Comparison of ENCODE assay signal across 8 mouse cellular contexts in genomic region chr1:150164890-150165596, GRCm38 (mm10).
DNase-seq lines count a peak whose midpoint lies in the region; ATAC-seq lines count a peak whose summit lies in the region.

No protein-coding gene starts in this region.

- no peak for DNase-seq in heart, adult 11 months
- peak; percentile 16 for DNase-seq in ES-CJ7 (ENCODE audit: low read depth, low spot score)
- DNase-seq in retina, embryonic 14.5 days (ENCODE audit: low spot score) = no peak
- no peak for DNase-seq in spleen, adult 18-20 months

- no peak overlapping the region for H3K4me2 ChIP-seq in heart, embryonic 16.5 days (ENCODE audit: low read depth, low read length)
- H3K4me2 ChIP-seq in embryonic facial prominence, embryonic 12.5 days (replicated peaks) = peak overlapping the region; percentile 37
- peak overlapping the region; percentile 57 for H3K4me2 ChIP-seq in liver, embryonic 12.5 days
- peak overlapping the region; percentile 48 for H3K4me2 ChIP-seq in neural tube, embryonic 15.5 days

- 0 out of 2 replicates have a peak, but pooled peaks have one; percentile 28 for ATAC-seq in heart, embryonic 16.5 days (replicated peaks; ENCODE audit: extremely low read depth, insufficient read depth, low FRiP score)
- peak; percentile 87 for ATAC-seq in embryonic facial prominence, embryonic 12.5 days (ENCODE audit: insufficient number of reproducible peaks, insufficient read depth, low FRiP score, low TSS enrichment)
- peak; percentile 70 for ATAC-seq in liver, embryonic 12.5 days
- ATAC-seq in neural tube, embryonic 15.5 days (ENCODE audit: low FRiP score) = peak; percentile 81

- no peak overlapping the region for H3K9ac ChIP-seq in heart, embryonic 16.5 days (ENCODE audit: low read length)
- no peak overlapping the region for H3K9ac ChIP-seq in embryonic facial prominence, embryonic 12.5 days
- no peak overlapping the region for H3K9ac ChIP-seq in liver, embryonic 12.5 days
- H3K9ac ChIP-seq in neural tube, embryonic 15.5 days (replicated peaks) = peak overlapping the region; percentile 20; the same call in 1 of the 2 replicates

- no peaks in the 10 kb centered on the region for H3K27me3 ChIP-seq in heart, embryonic 16.5 days (ENCODE audit: control insufficient read depth, insufficient read depth, low read length)
- no peaks in the 10 kb centered on the region for H3K27me3 ChIP-seq in embryonic facial prominence, embryonic 12.5 days
- no peaks in the 10 kb centered on the region for H3K27me3 ChIP-seq in liver, embryonic 12.5 days (replicated peaks)
- H3K27me3 ChIP-seq in neural tube, embryonic 15.5 days (replicated peaks) = no peaks in the 10 kb centered on the region

- no peaks in the 10 kb centered on the region for H3K4me1 ChIP-seq in heart, embryonic 16.5 days (ENCODE audit: control insufficient read depth, insufficient read depth, low read length)
- H3K4me1 ChIP-seq in embryonic facial prominence, embryonic 12.5 days = peaks cover 6% of the 10 kb centered on the region
- H3K4me1 ChIP-seq in liver, embryonic 12.5 days = peaks cover 6% of the 10 kb centered on the region
- H3K4me1 ChIP-seq in neural tube, embryonic 15.5 days = no peaks in the 10 kb centered on the region

- H3K36me3 ChIP-seq in heart, embryonic 16.5 days (ENCODE audit: control insufficient read depth, insufficient read depth) = no peaks in the 10 kb centered on the region
- no peaks in the 10 kb centered on the region for H3K36me3 ChIP-seq in embryonic facial prominence, embryonic 12.5 days
- no peaks in the 10 kb centered on the region for H3K36me3 ChIP-seq in liver, embryonic 12.5 days
- no peaks in the 10 kb centered on the region for H3K36me3 ChIP-seq in neural tube, embryonic 15.5 days

- no peak overlapping the region for H3K4me3 ChIP-seq in heart, embryonic 16.5 days (ENCODE audit: low read length)
- no peak overlapping the region for H3K4me3 ChIP-seq in embryonic facial prominence, embryonic 12.5 days
- H3K4me3 ChIP-seq in liver, embryonic 12.5 days = peak overlapping the region; percentile 31
- H3K4me3 ChIP-seq in neural tube, embryonic 15.5 days (replicated peaks) = peak overlapping the region; percentile 22

- no peaks in the 10 kb centered on the region for H3K9me3 ChIP-seq in heart, embryonic 16.5 days (replicated peaks; ENCODE audit: control insufficient read depth, low read length)
- no peaks in the 10 kb centered on the region for H3K9me3 ChIP-seq in embryonic facial prominence, embryonic 12.5 days
- H3K9me3 ChIP-seq in liver, embryonic 12.5 days (replicated peaks) = no peaks in the 10 kb centered on the region
- no peaks in the 10 kb centered on the region for H3K9me3 ChIP-seq in neural tube, embryonic 15.5 days (replicated peaks)

- 60% methylated on average over 17 of the region's 17 CpGs for WGBS in heart, embryonic 16.5 days
- WGBS in embryonic facial prominence, embryonic 12.5 days = 40% methylated on average over 17 of the region's 17 CpGs
- 20% methylated on average over 17 of the region's 17 CpGs for WGBS in liver, embryonic 12.5 days (ENCODE audit: insufficient replicate concordance)
- 54% methylated on average over 17 of the region's 17 CpGs for WGBS in neural tube, embryonic 15.5 days

- H3K27ac ChIP-seq in heart, embryonic 16.5 days (ENCODE audit: low read length) = no peak overlapping the region
- peak overlapping the region; percentile 67 for H3K27ac ChIP-seq in embryonic facial prominence, embryonic 12.5 days
- no peak overlapping the region for H3K27ac ChIP-seq in liver, embryonic 12.5 days
- no peak overlapping the region for H3K27ac ChIP-seq in neural tube, embryonic 15.5 days (replicated peaks)

Comparison
In these comparisons a context has a peak if more than half of its experiments do, and no peak if none do; other contexts are left out.
1. ATAC-seq: peak in every context shown above with its lines; median percentile 87 in embryonic facial prominence, embryonic 12.5 days; 81 in neural tube, embryonic 15.5 days; 70 in liver, embryonic 12.5 days; 28 in heart, embryonic 16.5 days.
2. H3K4me3 ChIP-seq: peak in liver, embryonic 12.5 days (single experiment) and neural tube, embryonic 15.5 days (single experiment); none in heart, embryonic 16.5 days (single experiment) and embryonic facial prominence, embryonic 12.5 days (single experiment).